Mouse (Mus musculus): ENCODE measurements at regions not wholly inside any gene's neighbourhood (a gene's known extent, or its start where the extent isn't known, plus 50 kb on each side); places are given as distances from the start of the nearest gene placed in this dataset.

GRCm38 (mm10) chr9:91048569-91048968 is 313.6 kb upstream of the Zic4 start:
- TF ChIP-seq POLR2A (IDR thresholded peaks at IDR 0.05; ENCODE audit: extremely low read depth, insufficient read depth, low read length) (no peak), CTCF (IDR thresholded peaks at IDR 0.05; ENCODE audit: extremely low read depth, insufficient read depth, low read length) (no peak)
